Mouse (Mus musculus) hematopoietic stem cell, adult 5-6 weeks (primary cell): ENCODE data around the gene Smtnl1. TPM values are rescaled to one million over a fixed set of nuclear protein-coding genes. Genes with fewer than 3 reads are reported as not detected.

Experiments
- ATAC-seq, 2 experiments: fragments of 125-278 bp in 1 of 2; replicated peaks in 1 of 2; 2 replicates each; pipeline ENCODE4 v1.8.0; 2016 to 2017; ENCODE audit warnings: inconsistent platforms in 2 of 2, mild to moderate bottlenecking in 2 of 2, moderate number of reproducible peaks in 2 of 2, low read depth in 1 of 2, moderate TSS enrichment in 1 of 2; ENCODE audit not compliant: low FRiP score in 2 of 2, poor library complexity in 2 of 2, severe bottlenecking in 2 of 2, insufficient read depth in 1 of 2, low TSS enrichment in 1 of 2
- total RNA-seq: library from RNA; stranded (forward); fragments of 172-1452, 232-1000 nt; gene quantifications from 2 replicates; pipeline ENCODE4 v1.2.3, GENCODE M21; 2017

Smtnl1 gene
- total RNA-seq, 1 experiment from 2014 or later: 1.1 TPM

DNA sequence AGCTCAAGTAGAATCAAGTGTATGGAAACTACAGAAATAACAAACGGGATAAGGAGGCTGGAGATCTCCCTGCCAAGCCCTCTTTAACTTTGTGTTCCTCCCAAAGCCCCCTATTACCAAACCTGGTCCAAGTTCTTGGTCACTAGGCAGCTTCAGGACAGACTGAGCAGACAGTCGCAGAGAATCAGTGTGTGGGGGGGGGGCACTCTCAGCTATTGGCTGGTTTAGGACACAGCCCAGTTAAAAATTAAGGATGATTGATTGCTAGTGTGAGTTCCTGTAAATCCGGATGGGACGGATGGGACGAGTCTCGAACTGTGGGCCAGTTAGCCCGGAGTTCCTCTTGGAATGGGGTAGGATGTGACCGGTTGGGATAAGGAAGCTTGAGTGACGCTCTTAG lies 47.2 kb downstream of the Smtnl1 start, which contains the start of gene Serping1:
Gene Serping1 (minus strand): TSS at position 204 of the 400 bp plus-strand sequence.
- no peak for ATAC-seq

DNA sequence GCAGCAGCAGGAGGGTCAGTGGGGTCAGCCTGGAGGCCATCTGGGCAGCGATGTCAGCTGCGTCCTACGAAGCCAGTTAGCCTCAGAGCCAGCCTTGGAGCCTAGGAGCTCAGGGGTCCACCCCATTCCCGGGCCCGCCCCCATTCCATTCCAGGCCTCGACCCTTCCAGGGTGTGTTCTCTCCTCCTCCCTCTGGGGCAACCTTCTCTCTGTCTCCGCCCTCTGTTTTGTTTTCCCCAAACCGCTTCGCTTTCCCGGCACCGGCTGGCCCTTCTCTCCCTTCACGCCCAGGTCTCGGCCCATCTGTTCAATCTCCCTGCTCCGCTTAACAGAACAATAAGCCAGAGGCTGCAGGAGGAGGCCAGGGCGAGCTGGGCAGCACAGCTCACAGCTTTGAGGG lies 47.7 kb downstream of the Smtnl1 start:
- ATAC-seq: no peak

DNA sequence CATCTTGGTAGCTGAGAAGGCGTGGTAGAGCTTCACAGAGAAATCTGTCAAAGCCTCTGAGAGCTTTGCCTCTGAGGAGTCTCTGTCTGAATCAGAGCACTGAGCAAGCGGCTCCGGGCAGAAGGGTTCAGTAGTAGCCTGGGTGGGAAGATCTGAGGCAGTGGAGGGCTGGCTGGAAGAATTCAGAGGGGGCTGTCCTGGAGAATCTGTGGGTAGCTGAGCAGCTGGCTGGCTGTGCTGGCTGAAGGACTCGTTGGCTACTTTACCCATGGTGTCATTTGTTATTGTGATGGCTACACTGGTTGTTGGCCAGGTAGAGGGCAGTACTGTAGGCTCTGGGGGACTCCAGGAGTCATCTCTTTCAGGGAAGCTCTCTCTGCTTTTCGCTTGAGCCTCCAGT lies 49.3 kb downstream of the Smtnl1 start:
- no peak for ATAC-seq

- no peak for ATAC-seq
Observed at GRCm38 (mm10) chr2:84772454-84772853, 50.0 kb downstream of the Smtnl1 start.

DNA sequence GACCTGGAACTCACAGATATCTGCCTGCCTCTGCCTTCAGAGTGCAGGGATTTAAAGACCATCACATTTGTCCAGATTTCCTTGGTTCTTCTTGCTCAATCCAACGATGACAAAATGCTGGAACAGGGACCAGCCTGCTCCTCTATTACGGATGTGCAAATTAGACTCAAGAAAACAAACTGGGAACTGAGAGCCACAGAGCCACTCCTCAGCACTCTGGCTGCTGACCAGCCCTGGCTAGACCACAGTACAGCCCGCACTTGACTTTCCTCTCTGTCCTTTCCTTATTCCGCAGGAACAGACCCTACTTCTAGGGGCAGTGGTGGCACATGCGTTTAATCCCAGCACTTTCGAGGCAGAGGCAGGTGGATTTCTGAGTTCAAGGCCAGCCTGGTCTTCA lies 52.0 kb downstream of the Smtnl1 start:
- no peak for ATAC-seq

DNA sequence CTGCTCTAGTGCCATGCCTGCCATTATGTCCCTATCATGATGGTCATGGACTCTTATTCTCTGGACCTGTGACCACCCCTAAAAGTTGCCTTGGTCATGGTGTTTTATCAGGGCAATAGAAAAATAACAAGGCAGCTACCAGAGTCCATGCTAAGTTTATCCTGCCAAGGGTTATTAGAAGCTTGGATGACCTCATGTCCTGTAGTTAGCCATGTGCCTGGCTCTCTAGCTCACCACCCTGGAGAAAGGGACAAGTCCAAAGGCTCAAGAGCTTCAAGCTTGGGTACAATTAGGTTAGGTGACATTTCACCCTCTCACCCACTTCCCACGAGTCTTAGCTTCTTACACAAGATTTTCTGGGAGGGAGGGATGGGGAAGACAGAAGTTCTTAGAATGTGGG lies 59.6 kb downstream of the Smtnl1 start:
- no peak for ATAC-seq

- no peak for ATAC-seq
Observed at GRCm38 (mm10) chr2:84762295-84762694, 60.2 kb downstream of the Smtnl1 start.

- no peak for ATAC-seq
Observed at GRCm38 (mm10) chr2:84761840-84762239, 60.6 kb downstream of the Smtnl1 start.

GRCm38 (mm10) chr2:84761309-84761708 lies 61.1 kb downstream of the Smtnl1 start:
- no peak for ATAC-seq

Other genes with a start within 250 kb of the Smtnl1 start
- 24.5 and 32.2 TPM in 2 replicates for gene Ctnnd1, start 171.9 kb downstream of the Smtnl1 start, total RNA-seq
- gene Btbd18, start 163.6 kb downstream of the Smtnl1 start, total RNA-seq: 0.13 TPM in 1 of 2 replicates, not detected in the other
- gene Selenoh, start 151.9 kb downstream of the Smtnl1 start, total RNA-seq: 81.5 and 84.4 TPM in 2 replicates
- not detected in 2 replicates for gene Gm28635, start 144.6 kb downstream of the Smtnl1 start, total RNA-seq
- 25.0 and 28.6 TPM in 2 replicates for gene Med19, start 144.2 kb downstream of the Smtnl1 start, total RNA-seq
- 48.9 and 55.8 TPM in 2 replicates for gene Tmx2, start 143.5 kb downstream of the Smtnl1 start, total RNA-seq
- gene Zdhhc5, start 107.5 kb downstream of the Smtnl1 start, total RNA-seq: 30.1 and 33.2 TPM in 2 replicates
- gene Clp1, start 95.3 kb downstream of the Smtnl1 start, total RNA-seq: 37.4 and 38.4 TPM in 2 replicates
- 0.25 and 0.50 TPM in 2 replicates for gene Ypel4, start 88.6 kb downstream of the Smtnl1 start, total RNA-seq
- gene Gm19426, start 79.0 kb downstream of the Smtnl1 start, total RNA-seq: 2.0 TPM in 1 of 2 replicates, not detected in the other
- gene Serping1, start 47.2 kb downstream of the Smtnl1 start, total RNA-seq: 0.63 TPM in 1 of 2 replicates, not detected in the other
- 39.4 and 43.4 TPM in 2 replicates for gene Ube2l6, start 23.8 kb downstream of the Smtnl1 start, total RNA-seq
- 20.7 and 27.7 TPM in 2 replicates for gene Timm10, start 4.3 kb upstream of the Smtnl1 start, total RNA-seq
- 16.4 and 23.5 TPM in 2 replicates for gene Slc43a1, start 16.2 kb upstream of the Smtnl1 start, total RNA-seq
- not detected in 2 replicates for gene Rtn4rl2, start 64.1 kb upstream of the Smtnl1 start, total RNA-seq
- 58.4 and 73.4 TPM in 2 replicates for gene Slc43a3, start 113.9 kb upstream of the Smtnl1 start, total RNA-seq
- 86.3 and 239 TPM in 2 replicates for gene Prg2, start 157.8 kb upstream of the Smtnl1 start, total RNA-seq
- gene Prg3, start 165.6 kb upstream of the Smtnl1 start, total RNA-seq: 3.0 and 8.4 TPM in 2 replicates
- gene Ssrp1, start 214.6 kb upstream of the Smtnl1 start, total RNA-seq: 390 and 439 TPM in 2 replicates
- gene P2rx3, start 214.8 kb upstream of the Smtnl1 start, total RNA-seq: 0.69 TPM in 1 of 2 replicates, not detected in the other
- gene Tnks1bp1, start 225.4 kb upstream of the Smtnl1 start, total RNA-seq: 9.9 and 15.9 TPM in 2 replicates